Mouse (Mus musculus) ES-CJ7 (cell line): Measurements from ENCODE around the gene Cpa1.
A peak's percentile ranks its signal among the peaks of the same experiment; 100 is the strongest.

Source experiments
- DNase-seq: peaks from one replicate; pipeline ENCODE4 v3.0.0; 2011; ENCODE audit warnings: low read depth, low spot score

Cpa1 gene

DNA sequence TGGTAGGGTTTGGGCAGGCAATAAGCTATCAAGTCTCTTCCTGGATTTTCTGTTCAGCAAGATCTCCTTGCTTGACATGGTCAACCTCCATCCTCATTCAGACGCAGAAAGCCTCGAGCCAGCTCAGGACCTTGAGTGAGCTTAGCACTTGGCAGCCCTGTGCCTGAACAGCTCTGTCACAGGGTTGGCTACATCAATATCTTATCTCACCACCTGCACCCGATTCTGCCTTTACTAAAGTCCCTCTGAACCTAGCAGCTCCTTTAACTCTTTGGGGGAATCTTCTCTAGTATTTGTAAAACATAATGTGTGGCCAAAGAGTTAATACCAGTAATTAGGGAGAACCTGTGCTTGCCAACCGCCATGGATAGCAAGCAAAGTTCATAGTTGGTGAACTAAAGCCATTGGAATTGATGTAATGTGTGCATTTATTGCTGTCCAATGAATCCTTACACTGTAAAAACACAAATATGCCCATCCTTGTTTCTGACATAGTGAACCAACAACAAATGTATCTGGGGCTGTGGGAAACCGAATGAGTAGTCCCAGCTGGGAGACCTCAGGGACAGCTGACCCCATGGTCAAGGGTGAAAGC is at the start of gene Cpa1:
TSS of gene Cpa1 (plus strand) at position 545 of the 595 bp plus-strand sequence.
- DNase-seq, result no peak

DNA sequence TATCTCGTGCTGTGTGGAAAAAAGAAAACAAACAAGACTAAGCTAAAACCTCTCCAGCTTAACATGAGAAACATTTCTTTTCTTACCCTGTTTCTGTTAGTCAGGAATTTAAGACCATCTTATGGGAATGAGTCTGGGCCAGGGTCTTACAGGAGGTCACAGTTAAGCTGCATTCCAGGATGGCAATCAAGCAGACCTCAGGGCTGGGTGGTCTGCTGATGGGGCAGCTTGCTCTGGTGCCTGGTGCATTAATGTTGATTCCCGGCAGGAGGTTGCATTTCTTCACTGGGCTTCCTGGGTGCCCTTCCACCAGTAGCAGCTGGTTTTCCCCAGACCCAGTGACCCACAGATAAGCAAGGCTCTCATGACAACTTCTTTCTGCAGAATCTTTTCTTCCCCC is 49.2 kb upstream of the Cpa1 start:
- no peak for DNase-seq

DNA sequence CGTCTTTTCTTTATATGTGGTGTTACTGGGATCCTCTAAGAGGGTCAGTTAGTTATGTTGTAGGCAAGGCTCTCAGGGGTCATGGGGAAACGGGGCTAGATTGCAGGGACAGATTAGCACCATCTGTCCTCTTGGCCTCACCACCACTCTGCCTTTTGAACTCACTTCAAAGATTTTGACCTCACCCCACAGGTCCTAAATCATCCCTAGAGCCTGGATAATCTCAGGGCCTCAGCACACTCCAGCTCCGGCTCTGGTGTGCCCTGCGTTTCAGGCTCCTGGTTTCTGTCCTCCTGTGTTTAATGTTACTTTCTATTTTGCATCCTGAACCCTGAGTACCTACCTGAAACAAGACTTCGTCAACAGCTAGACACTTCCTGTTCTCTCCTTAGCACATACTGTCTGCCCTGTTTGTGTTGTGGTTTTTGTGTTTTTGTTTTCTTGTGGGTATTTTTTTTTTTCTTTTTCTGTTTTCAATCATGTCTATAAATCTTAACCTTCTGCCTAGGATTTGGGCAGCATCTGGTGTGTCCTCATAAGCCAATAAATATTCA is 47.1 kb upstream of the Cpa1 start:
- no peak for DNase-seq

DNA sequence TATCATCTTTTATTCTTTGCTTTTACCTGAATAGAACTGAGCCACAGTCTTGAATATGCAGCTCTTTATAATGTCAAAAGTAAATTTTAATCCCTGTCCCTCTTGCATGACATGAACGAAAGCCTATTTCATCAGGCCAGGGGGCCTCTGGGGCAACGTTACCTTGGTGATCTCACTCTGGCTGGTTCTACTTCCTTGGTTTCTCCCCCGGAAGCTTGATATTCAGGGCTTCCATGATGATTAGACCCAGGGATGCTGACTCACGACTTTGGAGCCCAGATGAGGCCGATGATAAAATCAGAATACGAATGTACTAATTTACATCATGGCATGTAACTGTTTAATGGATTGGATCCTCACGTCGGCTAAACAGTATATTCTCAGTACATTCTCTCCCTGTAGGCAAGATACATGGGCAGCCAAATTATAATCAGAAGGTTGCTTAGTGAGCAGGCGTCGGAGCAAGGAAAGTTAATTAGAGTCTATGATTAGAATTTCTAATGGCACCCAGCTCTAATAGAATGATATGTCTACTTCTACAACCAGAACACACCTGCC is 46.5 kb upstream of the Cpa1 start:
- no peak for DNase-seq

DNA sequence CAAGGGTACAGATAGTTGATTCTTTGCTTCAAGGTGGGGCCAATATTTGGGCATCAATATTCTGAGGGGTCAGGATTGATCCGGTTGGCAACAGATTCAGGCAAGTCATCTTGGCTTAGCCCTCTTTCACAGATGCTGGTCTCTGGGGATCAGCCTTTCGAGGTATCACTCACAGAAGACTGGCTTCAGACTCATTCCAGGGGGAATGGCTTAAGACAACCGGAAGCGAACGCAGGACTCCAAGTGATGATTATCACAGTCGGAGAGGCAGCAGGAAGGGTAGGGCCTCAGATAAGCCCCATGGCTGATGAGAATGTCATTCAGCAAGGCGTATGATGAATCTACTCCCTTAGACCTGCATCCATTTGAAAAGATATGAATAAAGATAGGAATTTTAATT is 44.7 kb upstream of the Cpa1 start:
- DNase-seq, result no peak

DNA sequence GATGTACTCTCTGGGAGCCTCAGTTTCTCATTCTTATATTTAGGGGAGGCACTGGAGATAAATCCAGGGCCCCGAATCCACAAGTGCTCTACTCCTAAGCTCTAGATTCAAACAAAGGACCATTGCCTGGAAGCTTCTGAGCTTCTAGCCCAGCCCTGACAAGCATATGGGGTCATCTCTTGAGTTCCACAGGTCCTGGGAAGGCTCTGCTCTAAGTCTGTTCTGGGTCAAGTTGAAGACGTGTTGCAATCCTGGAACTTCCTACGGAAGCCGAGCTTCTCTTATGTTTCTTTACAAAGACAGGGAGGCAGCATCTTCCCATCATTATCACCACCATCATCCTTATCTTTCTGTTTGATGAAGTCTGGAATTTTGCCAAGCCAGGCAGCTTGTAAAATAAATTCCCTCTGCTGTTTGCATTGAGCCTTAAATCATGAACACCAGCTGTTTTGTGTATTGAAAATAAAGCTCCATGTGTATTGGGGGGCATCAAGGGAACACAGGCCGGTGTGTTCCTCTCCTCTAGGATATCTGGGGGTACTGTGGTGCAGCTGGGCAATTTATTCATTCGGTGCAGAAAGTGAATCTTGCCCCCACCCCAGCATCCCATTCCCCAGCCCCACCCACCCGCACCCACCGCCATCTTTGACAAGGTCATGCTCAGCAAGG is 42.7 kb upstream of the Cpa1 start:
- no peak for DNase-seq

DNA sequence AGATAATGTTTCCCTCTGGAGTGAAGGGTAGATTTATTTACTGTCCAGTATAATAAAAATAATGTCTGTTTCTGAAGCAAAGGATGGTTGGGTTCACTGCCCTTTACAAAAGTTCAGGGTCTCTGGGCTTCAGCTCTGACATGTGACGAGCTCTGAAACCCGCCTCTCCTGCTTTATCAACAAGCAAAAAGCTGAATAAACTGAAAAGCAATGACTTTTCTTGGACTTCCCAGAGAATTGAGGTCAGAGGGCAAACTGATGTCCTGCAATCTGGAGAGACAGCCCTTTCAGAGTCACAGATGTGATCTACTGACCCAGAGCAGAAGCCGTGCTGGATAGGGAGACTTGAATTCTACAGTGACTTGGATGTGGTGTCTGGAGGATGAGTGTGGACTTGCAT is 39.0 kb upstream of the Cpa1 start:
- DNase-seq, result no peak

DNA sequence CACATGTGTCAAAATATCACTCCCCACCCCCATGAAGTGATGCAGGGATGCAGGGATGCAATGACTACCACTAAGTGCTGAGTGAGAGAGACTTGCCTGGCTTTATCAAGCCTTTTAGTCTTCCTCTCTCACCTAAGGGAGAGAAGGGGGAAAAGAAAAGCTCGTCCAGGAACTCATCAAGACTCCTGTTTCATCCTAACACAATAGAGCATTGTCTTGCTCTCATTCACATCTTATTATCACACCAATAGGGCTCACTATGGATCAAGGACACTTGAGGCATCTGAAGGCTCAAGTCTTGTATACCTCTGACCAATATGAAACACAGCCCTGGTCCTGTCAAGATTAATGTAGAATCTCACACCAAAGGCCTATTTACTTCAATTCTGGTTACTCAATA is 38.0 kb upstream of the Cpa1 start:
- DNase-seq, result peak; percentile 57

DNA sequence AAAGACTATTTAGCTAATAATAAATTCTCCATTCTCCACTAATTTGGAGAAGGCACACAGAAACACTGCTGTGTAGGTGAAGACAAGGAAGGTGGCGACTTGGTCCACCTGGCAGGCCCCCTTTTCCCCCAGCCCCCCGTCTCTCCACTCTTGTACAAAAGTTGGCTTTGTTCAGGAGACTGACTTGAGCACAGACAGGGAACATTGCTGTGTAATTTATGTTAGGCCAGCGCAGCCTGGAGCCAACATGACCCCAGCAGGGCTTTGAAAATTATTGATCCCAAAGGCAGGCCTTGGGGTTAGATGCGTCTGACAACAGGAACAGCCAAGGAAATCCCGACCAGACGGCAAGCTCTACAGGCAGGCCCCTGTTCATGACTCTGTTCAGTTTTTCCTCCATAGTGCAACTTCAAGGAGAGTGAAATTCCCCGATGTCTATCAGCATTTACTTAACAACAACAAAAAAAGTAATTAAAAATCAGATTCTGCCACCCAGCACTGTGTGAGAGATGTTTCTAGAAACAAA is 34.6 kb upstream of the Cpa1 start:
- no peak for DNase-seq

DNA sequence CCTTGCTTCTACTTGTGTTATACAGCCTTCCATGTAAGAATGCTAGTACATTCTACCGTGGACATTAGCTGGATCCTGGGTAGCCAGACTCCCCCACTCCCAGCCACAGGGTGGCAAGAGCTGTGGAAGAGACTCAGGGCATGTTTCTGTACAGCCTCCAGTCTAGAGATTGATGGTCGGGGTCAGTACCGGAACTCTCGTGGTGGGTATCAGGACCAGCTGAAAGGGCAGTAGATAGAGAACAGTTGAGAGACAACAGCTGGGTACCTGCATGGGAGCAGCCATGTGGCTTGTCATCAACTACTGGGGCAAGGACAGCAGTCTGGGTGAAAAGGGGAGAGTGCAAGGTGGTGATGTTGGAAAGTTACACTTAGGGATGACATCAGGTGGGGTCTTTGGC is 33.9 kb upstream of the Cpa1 start:
- DNase-seq, result no peak

DNA sequence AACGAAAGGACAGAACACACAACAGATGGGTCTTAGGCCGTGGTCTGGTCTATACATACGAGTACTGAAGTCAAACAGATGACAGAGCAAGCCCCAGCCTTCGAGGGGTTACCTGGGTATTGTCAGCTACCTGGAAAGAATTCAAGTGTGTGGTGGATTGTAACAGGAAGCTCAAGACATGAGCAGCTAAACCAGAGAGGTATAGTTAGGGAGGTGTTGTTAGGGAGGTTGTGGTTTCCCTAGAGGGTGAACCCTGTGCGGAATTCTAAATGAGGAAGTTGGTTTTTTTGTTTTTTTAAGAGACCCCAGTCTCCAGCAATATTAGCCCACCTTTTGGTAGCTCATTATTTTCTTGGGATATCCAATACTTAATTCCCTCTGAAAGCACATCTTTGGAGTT is 33.3 kb upstream of the Cpa1 start:
- no peak for DNase-seq

DNA sequence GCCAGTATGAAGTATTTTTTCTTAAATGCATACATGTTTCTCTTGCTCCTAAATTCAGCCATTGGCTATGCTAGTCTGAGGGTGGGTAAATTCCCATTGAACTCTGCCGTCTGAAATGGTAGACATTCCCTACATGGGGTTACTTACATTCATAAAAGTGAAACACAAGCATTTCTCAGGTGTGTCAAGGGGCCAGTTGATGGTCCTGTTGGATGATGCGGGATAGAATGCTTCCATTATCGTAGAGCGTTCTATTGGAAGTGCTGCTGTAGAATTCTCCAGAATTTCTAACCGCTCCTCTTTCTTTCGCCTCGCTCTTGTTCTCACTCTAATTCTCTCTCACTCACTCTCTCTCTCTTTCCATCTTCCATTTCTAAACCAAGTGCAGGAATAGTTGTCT is 28.3 kb upstream of the Cpa1 start, which contains the start of gene Cpa5:
TSS of gene Cpa5 (plus strand) at position 301 of the 400 bp plus-strand sequence.
- no peak for DNase-seq

DNA sequence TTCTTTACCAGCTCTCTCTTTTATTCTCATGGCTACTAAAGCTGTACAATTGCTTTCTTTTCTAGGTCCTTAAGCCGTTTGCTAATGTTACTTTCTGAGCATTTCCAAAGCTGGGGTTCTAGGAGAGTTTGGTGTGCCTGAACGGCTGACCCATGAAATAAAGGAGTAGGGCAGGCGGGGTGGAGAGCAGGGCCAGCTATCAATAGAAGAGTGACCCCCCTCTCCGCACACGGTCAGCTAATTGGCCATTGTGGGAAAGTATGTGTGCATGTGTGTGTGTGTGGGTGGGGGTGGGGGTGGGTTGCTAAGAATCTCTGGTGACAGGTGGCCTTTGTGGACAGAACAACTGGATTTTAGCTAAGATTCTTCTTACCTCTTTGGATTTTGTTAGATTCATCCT is 27.8 kb upstream of the Cpa1 start:
- DNase-seq, result no peak

DNA sequence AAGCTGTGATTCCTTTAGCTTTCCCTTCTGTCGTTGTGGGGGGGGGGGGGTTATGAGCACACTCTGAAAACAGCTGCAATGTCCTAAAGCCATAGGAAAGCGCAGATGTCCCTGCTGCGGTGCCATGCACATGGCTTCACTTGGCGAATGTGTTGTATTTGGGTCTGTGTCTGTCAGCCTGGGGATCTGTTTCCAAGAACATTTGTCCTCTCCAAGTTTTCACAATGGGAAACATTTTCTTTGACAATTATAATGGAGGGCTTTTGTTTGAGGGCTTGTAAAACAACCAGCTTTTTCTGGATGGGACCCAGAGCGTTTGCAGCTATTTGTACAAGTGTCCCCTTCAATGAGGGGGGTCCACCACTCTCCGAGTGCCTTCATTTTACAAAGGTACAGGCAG is 24.8 kb upstream of the Cpa1 start:
- no peak for DNase-seq

DNA sequence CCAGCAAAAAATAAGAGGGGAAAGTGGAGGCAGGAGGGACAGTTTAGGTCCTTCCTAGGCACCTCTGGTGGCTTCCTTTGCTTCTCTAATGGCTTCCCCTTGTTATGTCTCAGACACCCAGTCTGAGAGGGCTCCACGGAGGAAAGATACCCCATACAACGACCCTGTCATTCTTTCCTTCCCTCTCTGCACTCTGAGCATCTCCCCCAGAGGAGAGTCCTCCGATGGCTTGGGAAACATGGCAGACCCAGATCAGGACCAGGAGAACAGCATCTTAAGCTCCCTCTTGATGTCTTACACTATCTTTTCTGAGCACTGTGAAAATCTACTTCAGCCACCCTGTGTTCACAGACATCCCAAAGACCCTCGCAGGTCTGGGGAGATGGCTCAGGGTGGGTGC is 23.3 kb upstream of the Cpa1 start:
- DNase-seq, result no peak

DNA sequence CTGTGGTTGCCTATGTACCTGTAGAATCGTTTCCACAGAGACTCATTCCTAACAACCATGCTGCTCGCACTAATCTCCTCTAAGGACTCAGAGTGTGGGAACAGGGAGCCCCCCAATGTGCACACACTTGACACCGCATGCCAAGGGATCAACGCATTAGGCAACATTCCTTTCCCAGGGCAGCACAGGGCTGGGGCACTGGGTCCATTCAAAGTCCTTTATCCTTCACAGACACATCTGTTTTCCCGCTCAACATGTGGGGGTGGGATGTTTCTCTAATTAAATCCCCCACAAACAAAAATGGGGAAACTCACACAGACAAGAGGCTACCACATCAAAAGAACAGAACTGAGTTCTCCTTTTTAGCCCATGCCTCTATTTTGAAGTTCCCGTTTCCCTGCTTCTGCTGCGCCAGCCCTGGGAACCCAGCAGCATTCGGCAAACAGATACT is 22.5 kb upstream of the Cpa1 start:
- DNase-seq, result no peak

DNA sequence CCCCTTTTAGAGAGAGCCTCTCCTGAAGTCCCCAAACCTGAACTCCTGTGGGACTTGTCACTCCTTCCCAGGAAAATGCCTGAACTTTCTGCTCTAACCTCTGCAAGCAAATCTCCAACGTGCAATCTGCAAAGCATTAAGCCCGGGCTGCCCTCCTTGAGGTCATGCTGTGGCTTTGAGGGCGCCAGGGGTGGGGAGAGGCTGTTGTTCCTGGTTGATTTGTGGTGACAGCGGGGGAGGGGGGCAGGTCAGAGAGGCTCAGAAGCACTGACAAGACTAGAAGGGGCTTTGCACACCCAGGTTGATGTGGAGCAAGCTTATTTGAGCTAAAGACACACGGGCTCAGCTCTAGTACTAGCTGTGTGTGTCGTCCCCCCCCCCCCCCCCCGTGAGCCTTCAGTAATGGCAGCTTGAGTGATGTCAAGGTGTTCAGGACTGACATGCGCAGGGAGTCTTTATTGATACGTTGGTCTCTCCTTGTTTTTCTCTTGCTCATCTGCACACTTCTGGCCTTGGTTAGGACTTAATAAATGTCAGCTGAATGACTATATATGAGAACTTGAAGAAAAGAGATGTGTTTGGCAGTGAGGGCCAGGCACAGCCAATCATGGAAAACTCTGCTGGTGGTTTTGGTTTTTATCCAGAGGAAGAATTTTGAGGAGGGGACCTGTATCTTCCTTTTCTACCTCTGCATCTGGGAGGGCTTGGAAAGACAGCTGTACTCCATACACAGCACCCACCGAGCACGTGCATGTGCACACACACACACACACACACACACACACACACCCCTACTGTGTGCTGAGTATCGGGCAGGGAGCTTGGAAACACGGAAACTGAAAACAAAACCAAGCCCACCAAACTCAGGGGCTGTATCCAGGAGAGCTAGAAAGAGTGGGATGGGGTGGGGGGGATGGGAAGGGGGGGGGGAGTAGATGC is 21.7 kb upstream of the Cpa1 start:
- peak; percentile 30 for DNase-seq

DNA sequence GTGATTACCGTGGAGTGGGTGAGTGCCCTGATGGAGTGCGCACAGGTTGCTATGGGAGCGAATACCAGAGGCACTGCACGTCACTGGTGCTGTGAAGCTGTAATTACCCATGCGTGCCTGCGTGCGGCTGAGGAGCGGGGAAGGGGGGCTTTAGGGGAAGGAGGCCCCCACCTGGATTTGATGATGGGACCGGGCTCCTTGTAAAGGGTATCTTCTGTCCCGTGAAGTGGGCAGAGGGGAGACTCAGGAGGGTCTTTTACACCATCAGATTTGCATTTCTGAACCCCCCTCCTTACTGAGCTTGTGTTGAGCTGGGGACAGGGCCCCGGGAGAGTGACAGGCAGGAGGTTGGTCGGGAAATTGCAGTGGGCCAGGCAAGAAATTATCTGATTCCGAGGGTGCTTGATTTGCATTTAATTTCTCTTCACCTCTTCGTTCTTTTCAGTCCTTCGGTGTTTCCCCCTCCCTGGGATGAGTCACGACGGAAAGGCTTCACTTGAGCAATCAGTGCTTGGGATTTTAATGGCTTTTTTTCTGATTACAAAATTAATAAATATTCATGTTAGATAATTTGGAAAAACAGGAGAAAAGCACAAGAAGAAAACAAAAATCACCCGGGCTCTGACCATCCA is 20.9 kb upstream of the Cpa1 start:
- peak; percentile 42 for DNase-seq

DNA sequence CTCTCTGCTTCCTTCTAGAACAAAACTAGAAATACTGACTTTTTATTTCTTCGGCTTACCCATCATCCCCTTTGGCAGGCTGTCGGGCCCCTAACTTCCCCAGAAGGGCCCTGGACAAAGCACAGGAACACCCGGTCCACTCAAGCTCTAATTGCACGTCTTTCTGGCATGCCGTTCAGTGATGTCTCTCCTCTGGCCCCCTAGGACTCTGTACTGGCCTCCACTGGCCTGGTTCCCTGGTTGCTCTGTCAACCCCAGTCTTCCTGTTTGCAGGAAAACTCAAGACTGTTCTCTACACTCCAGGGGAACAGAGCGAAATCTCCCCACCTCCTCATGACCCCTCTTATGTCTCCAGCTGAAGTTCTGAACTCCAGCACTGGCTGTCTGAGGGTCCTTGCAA is 20.3 kb upstream of the Cpa1 start:
- no peak for DNase-seq

DNA sequence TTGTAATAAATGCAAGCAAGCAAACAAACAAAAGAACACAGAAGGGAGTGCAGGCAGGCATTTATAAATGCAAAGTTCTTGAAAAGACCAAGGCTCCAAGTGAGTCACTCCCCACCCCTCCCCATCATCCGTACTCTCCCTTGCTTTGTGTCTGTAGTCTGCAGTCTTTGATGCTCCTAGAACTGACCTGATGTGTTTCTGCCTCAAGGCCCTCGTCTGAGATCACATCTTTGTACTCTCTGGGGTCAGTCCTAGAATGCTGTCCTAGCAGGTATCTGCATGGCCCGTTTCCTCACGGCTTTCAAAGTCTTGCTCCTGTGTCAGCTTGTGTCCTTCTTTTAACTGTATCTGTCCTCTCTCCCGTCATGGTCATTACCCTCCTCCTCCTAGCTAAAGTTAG is 19.4 kb upstream of the Cpa1 start:
- no peak for DNase-seq

DNA sequence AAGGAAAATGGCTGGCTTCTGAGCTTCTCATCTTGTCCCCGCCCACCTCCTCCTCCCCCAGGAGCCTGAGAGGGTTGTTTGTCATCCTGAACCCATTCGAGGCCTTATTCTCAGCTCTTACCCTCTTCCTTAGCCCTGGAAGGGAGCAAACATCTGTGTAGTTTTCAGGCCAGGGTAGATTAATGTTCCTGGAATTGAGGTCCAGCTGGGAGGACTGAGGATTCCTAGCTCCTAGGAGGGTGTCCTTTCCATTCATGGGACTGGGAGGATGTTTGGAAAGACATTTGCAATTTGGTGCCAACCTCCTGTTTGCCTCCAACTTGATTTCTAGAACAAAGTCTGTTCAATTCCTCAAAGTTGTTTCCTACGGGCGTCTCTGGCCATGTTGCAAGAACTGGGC is 18.4 kb upstream of the Cpa1 start:
- DNase-seq, result no peak
